Mouse (Mus musculus) CH12.LX (cell line): ENCODE results near the gene D16Ertd472e. TPM values are rescaled to one million over a fixed set of nuclear protein-coding genes. Genes with fewer than 3 reads are reported as not detected.

Experiments
- DNase-seq: peaks from one replicate; pipeline ENCODE4 v3.0.0-alpha.2; 2013; ENCODE audit errors: extremely low read depth
- H3K27ac ChIP-seq: 2 replicates; pipeline ENCODE4 v1.5.1; 2012; ENCODE audit warnings: low read depth, mild to moderate bottlenecking, control low read depth, moderate library complexity; ENCODE audit not compliant: insufficient read depth
- H3K27me3 ChIP-seq: replicated peaks from 2 replicates; pipeline ENCODE3; 2012; ENCODE audit warnings: inconsistent platforms
- H3K36me3 ChIP-seq, 2 experiments: replicated peaks in 1 of 2; 2 replicates each; pipeline versions ENCODE3 to v1.6.1; 2012; ENCODE audit warnings: inconsistent platforms in 1 of 2, low read length in 1 of 2, mild to moderate bottlenecking in 1 of 2, mixed read lengths in 1 of 2, moderate library complexity in 1 of 2; ENCODE audit not compliant: control insufficient read depth in 1 of 2, insufficient read depth in 1 of 2
- H3K4me1 ChIP-seq, 2 experiments: 2 replicates each; pipeline ENCODE4 v1.6.1; 2012; ENCODE audit warnings: inconsistent platforms in 1 of 2, moderate library complexity in 1 of 2; ENCODE audit not compliant: insufficient read depth in 2 of 2, control insufficient read depth in 1 of 2
- H3K4me2 ChIP-seq: 2 replicates; pipeline ENCODE4 v1.6.1; 2012; ENCODE audit warnings: low read depth, mild to moderate bottlenecking, control low read depth; ENCODE audit not compliant: poor library complexity, insufficient read depth, severe bottlenecking
- H3K4me3 ChIP-seq, 3 experiments: fragments of 150-350 bp in 1 of 3; sonication (generic) in 1 of 3; replicated peaks in 1 of 3; 2 replicates each; pipeline versions ENCODE3 to v1.5.1; 2011 to 2012; ENCODE audit warnings: low read depth in 2 of 3, low read length in 2 of 3, mild to moderate bottlenecking in 2 of 3, moderate library complexity in 2 of 3, control low read depth in 1 of 3, improper control_type of control experiment in 1 of 3, inconsistent platforms in 1 of 3, mixed read lengths in 1 of 3; ENCODE audit not compliant: poor library complexity in 1 of 3
- H3K79me2 ChIP-seq: replicated peaks from 2 replicates; pipeline ENCODE4 v1.6.1; 2012; ENCODE audit warnings: mild to moderate bottlenecking, moderate library complexity; ENCODE audit not compliant: control insufficient read depth, poor library complexity, insufficient read depth, severe bottlenecking; ENCODE audit errors: extremely low read depth
- H3K9ac ChIP-seq: 2 replicates; pipeline ENCODE4 v1.6.1; 2012; ENCODE audit warnings: low read depth, mild to moderate bottlenecking, control low read depth, moderate library complexity; ENCODE audit not compliant: insufficient read depth
- H3K9me3 ChIP-seq: replicated peaks from 2 replicates; pipeline ENCODE3; 2012; ENCODE audit warnings: low read length, inconsistent platforms, mixed read lengths
- BHLHE40 ChIP-seq: IDR thresholded peaks from 2 replicates; pipeline ENCODE4 v1.6.1; 2011; ENCODE audit warnings: mild to moderate bottlenecking, low read depth, low read length, improper control_type of control experiment
- CTCF ChIP-seq, 2 experiments: IDR thresholded peaks in 1 of 2; conservative IDR thresholded peaks in 1 of 2; 2 replicates each; pipeline ENCODE4 v1.5.1; 2011 to 2012; ENCODE audit warnings: low read depth in 2 of 2, low read length in 2 of 2, improper control_type of control experiment in 1 of 2, inconsistent platforms in 1 of 2, mild to moderate bottlenecking in 1 of 2, moderate library complexity in 1 of 2
- ELF1 ChIP-seq: IDR thresholded peaks from 2 replicates; pipeline ENCODE4 v1.6.1; 2014; ENCODE audit warnings: low read depth, mild to moderate bottlenecking, inconsistent platforms, low read length, improper control_type of control experiment
- IRF4 ChIP-seq: IDR thresholded peaks from 2 replicates; pipeline ENCODE4 v1.6.1; 2014; ENCODE audit warnings: low read depth, mild to moderate bottlenecking, inconsistent platforms, low read length, improper control_type of control experiment
- JUN ChIP-seq: IDR thresholded peaks from 2 replicates; pipeline ENCODE4 v1.6.1; 2011; ENCODE audit warnings: low read depth, mild to moderate bottlenecking, low read length, improper control_type of control experiment, moderate library complexity; ENCODE audit not compliant: insufficient read depth
- JUND ChIP-seq: conservative IDR thresholded peaks from 2 replicates; pipeline ENCODE4 v1.6.1; 2011; ENCODE audit warnings: low read depth, low read length, improper control_type of control experiment
- MAFK ChIP-seq: IDR thresholded peaks from 2 replicates; pipeline ENCODE4 v1.6.1; 2011; ENCODE audit warnings: low read length, improper control_type of control experiment; ENCODE audit not compliant: insufficient replicate concordance
- MAX ChIP-seq: IDR thresholded peaks from 2 replicates; pipeline ENCODE4 v1.6.1; 2011; ENCODE audit warnings: low read length, improper control_type of control experiment
- MAZ ChIP-seq: IDR thresholded peaks from 2 replicates; pipeline ENCODE4 v1.6.1; 2012; ENCODE audit warnings: low read depth, mild to moderate bottlenecking, inconsistent platforms, low read length, improper control_type of control experiment, moderate library complexity
- MYC ChIP-seq: IDR thresholded peaks from 2 replicates; pipeline ENCODE4 v1.6.1; 2011; ENCODE audit warnings: low read depth, mild to moderate bottlenecking, improper control_type of control experiment, low read length
- NRF1 ChIP-seq: IDR thresholded peaks from 2 replicates; pipeline ENCODE4 v1.6.1; 2014; ENCODE audit warnings: low read depth, mild to moderate bottlenecking, inconsistent platforms, low read length, improper control_type of control experiment, moderate library complexity
- PAX5 ChIP-seq: IDR thresholded peaks from 2 replicates; pipeline ENCODE4 v1.6.1; 2012; ENCODE audit warnings: low read length, inconsistent platforms, mixed read lengths
- POLR2AphosphoS2 ChIP-seq: IDR thresholded peaks from 2 replicates; pipeline ENCODE4 v1.6.1; 2011; ENCODE audit warnings: low read depth, low read length, improper control_type of control experiment
- SMC3 ChIP-seq: IDR thresholded peaks from 2 replicates; pipeline ENCODE4 v1.6.1; 2011; ENCODE audit warnings: low read depth, low read length, improper control_type of control experiment
- TBP ChIP-seq: conservative IDR thresholded peaks from 2 replicates; pipeline ENCODE4 v1.6.1; 2011; ENCODE audit warnings: low read depth, low read length, improper control_type of control experiment
- TCF12 ChIP-seq: IDR thresholded peaks from 2 replicates; pipeline ENCODE4 v1.6.1; 2014; ENCODE audit warnings: low read depth, mild to moderate bottlenecking, inconsistent platforms, low read length, improper control_type of control experiment
- ZKSCAN1 ChIP-seq: IDR thresholded peaks from 2 replicates; pipeline ENCODE4 v1.6.1; 2012; ENCODE audit warnings: low read depth, inconsistent platforms, low read length, improper control_type of control experiment, borderline replicate concordance
- ZMIZ1 ChIP-seq: IDR thresholded peaks from 2 replicates; pipeline ENCODE4 v1.6.1; 2012; ENCODE audit warnings: low read depth, mild to moderate bottlenecking, inconsistent platforms, low read length, improper control_type of control experiment
- ZNF384 ChIP-seq: IDR thresholded peaks from 2 replicates; pipeline ENCODE4 v1.6.1; 2012; ENCODE audit warnings: low read depth, low read length, improper control_type of control experiment, inconsistent platforms
- dilution Hi-C: fragments of 300-500 bp; cut with MboI; formaldehyde crosslinking; loops from 2 replicates; pipeline ENCODE4 v1.14.3; 2020; ENCODE audit warnings: low sequenced_read_pairs; ENCODE audit not compliant: extremely low pct_unique_long_range_greater_than_20kb, extremely low pct_ligation_motif_present
- in situ Hi-C: fragments of 300-500 bp; cut with MboI; formaldehyde crosslinking; loops from 3 replicates; pipeline ENCODE4 v1.14.3; 2019; ENCODE audit warnings: low sequenced_read_pairs, low pct_ligation_motif_present, low pct_unique_long_range_greater_than_20kb, mixed read lengths
- polyA plus RNA-seq: library from polyadenylated mRNA; unstranded; fragments of >175 nt; gene quantifications from 2 replicates; pipeline ENCODE4 v1.2.1, GENCODE M21; 2012; ENCODE audit warnings: low read depth; ENCODE audit not compliant: insufficient read length
- total RNA-seq, 2 experiments: library from RNA; depleted of rRNA; stranded (reverse); fragments of 300-350 nt in 1 of 2; fragments of >200 nt in 1 of 2; gene quantifications; 2 replicates each; pipeline ENCODE4 v1.2.3; 2012 to 2014

Gene D16Ertd472e
- total and polyA plus RNA-seq, 3 experiments, result 40.6 to 77.5 (median 65.4) TPM

DNA sequence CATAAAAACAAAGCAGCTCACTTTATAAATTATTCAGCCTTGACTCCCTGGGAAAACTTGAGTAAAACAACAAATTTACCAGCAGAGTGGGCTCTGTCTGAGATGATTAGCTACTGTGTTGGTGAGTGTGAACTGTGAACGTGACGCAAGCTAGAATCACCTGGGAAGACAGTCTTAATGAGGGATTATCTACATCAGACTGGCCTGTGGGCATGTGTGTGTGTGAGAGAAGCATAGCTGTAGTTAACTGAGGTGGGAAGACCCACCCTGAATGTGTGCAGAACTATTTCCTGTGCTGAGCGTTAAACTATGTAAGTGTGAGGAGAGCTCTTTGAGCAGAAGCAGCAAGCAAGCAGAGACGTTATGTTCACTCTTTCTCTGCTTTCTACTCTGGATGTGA is 29.7 kb upstream of the D16Ertd472e start:
- H3K79me2 ChIP-seq, result no peaks in the 10 kb centered on the region
- dilution Hi-C loops, result no loop called here
- no peak overlapping the region for H3K27ac ChIP-seq
- no peak overlapping the region for H3K4me2 ChIP-seq
- TF ChIP-seq TBP (no peak), NRF1 (no peak), MAX (no peak), MYC (no peak)
- no peak for DNase-seq
- no peak overlapping the region for H3K9ac ChIP-seq
- H3K4me1 ChIP-seq, result peaks cover 0 to 4% of the 10 kb centered on the region in 2 experiments; a peak in 1 of 4 replicates
- H3K9me3 ChIP-seq, result peaks cover 6% of the 10 kb centered on the region
- in situ Hi-C loops, result no loop called here
- no peaks in the 10 kb centered on the region for H3K27me3 ChIP-seq
- no peak overlapping the region for H3K4me3 ChIP-seq
- peaks cover 0 to 3% of the 10 kb centered on the region in 2 experiments for H3K36me3 ChIP-seq

- Histone ChIP-seq H3K27ac (no peak overlapping the region), H3K9ac (no peak overlapping the region), H3K9me3 (peaks cover 6% of the 10 kb centered on the region), H3K4me1 (peaks cover 4 to 5% of the 10 kb centered on the region in 2 experiments; a peak in 2 of 4 replicates), H3K4me3 (no peak overlapping the region), H3K4me2 (no peak overlapping the region), H3K79me2 (no peaks in the 10 kb centered on the region), H3K36me3 (peaks cover 0 to 3% of the 10 kb centered on the region in 2 experiments), H3K27me3 (no peaks in the 10 kb centered on the region)
- dilution Hi-C loops (no loop called here), in situ Hi-C loops (no loop called here)
- TF ChIP-seq ZKSCAN1 (no peak), JUN (no peak), TCF12 (no peak), MAZ (no peak), ZMIZ1 (no peak)
- no peak for DNase-seq
These were observed 22.4 kb upstream of the D16Ertd472e start for GRCm38 (mm10) chr16:78598919-78599318.

DNA sequence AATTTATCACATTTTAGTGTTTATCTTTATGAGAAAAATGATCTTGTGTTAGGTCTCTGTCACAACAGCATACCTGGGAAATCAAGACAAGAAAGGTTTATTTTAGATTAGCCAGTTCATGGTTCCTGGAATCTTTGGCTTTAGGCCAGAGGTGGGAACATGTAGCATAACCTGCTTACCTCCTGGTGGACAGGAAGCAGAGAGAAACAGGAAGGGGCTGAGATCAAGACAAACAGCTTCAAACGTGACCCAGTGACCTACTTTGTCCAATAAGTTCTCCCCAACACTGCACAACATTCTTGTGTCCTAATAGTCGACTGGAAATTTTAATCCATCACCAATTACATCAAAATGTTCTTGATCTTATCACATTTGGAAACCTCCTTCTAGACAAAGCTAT is 19.9 kb upstream of the D16Ertd472e start:
- H3K27ac ChIP-seq, result no peak overlapping the region
- no peak for TF ChIP-seq CTCF (conservative IDR thresholded peaks at IDR 0.05 in 1 of 2, IDR thresholded peaks at IDR 0.05 in 1 of 2; ENCODE audit: low read depth in 2 of 2, low read length in 2 of 2)
- no peak for TF ChIP-seq BHLHE40
- no peak for TF ChIP-seq JUND
- TF ChIP-seq NRF1, result no peak
- TF ChIP-seq MAX, result no peak
- no peak for TF ChIP-seq ZNF384
- no peak for TF ChIP-seq IRF4
- no peak for TF ChIP-seq ELF1
- TF ChIP-seq TBP, result no peak
- no peak for TF ChIP-seq MAFK
- TF ChIP-seq SMC3, result no peak
- TF ChIP-seq POLR2AphosphoS2, result no peak
- no peak for TF ChIP-seq PAX5
- H3K27me3 ChIP-seq, result no peaks in the 10 kb centered on the region
- no peak overlapping the region for H3K9ac ChIP-seq
- no peak overlapping the region for H3K4me3 ChIP-seq
- no peak overlapping the region for H3K4me2 ChIP-seq
- DNase-seq, result no peak
- peaks cover 0 to 8% of the 10 kb centered on the region in 2 experiments; a peak in 1 of 4 replicates for H3K4me1 ChIP-seq
- dilution Hi-C loops, result no loop called here
- no peaks in the 10 kb centered on the region for H3K36me3 ChIP-seq
- H3K79me2 ChIP-seq, result no peaks in the 10 kb centered on the region
- in situ Hi-C loops, result no loop called here
- no peaks in the 10 kb centered on the region for H3K9me3 ChIP-seq
